Mouse (Mus musculus): ENCODE measurements around the gene Nom1. TPM values are rescaled to one million over a fixed set of nuclear protein-coding genes. Genes with fewer than 3 reads are reported as not detected.

Nom1 gene
- polyA plus RNA-seq, 1 experiment from 2014 or later, result 29.5 TPM

GRCm38 (mm10) chr5:29507013-29507412, 72.5 kb downstream of the Nom1 start:
- peaks cover 7% of the 10 kb centered on the region; the same call in 1 of the 2 replicates for H3K4me1 ChIP-seq
- WGBS, result 57% methylated on average over 3 of the region's 3 CpGs
- no peaks in the 10 kb centered on the region for H3K36me3 ChIP-seq
- no peaks in the 10 kb centered on the region for H3K9me3 ChIP-seq
- no peaks in the 10 kb centered on the region for H3K27me3 ChIP-seq (ENCODE audit: insufficient read depth, poor library complexity, severe bottlenecking)
- H3K4me3 ChIP-seq, result no peak overlapping the region
- no peak for DNase-seq (ENCODE audit: low spot score)
- no peak overlapping the region for H3K27ac ChIP-seq

Other genes starting within 250 kb of the Nom1 start
- 2.2 and 3.1 TPM in 2 replicates for gene Rnf32, start 238.7 kb upstream of the Nom1 start, polyA plus RNA-seq (2016; fragmentation: Nextera tagmentation; extraction: Ambion mirVana)
- 8.2 and 12.4 TPM in 2 replicates for gene Lmbr1, start 56.3 kb upstream of the Nom1 start, polyA plus RNA-seq (2016; fragmentation: Nextera tagmentation; extraction: Ambion mirVana)
- gene Mnx1, start 43.8 kb downstream of the Nom1 start, polyA plus RNA-seq (2016; fragmentation: Nextera tagmentation; extraction: Ambion mirVana), result 0.06 TPM in 1 of 2 replicates, not detected in the other
- 22.8 and 29.0 TPM in 2 replicates for gene Ube3c, start 134.6 kb downstream of the Nom1 start, polyA plus RNA-seq (2016; fragmentation: Nextera tagmentation; extraction: Ambion mirVana)

Data from heart, embryonic 10.5 days (tissue).